Mouse (Mus musculus) right cerebral cortex, postnatal 14 days (tissue): Measurements from ENCODE around the gene Agk.

Source experiments
- DNase-seq: peaks from one replicate; pipeline ENCODE4 v3.0.0; 2022

Agk gene

GRCm38 (mm10) chr6:40324897-40325841 is at the start of gene Agk:
Agk (plus strand) TSS chr6:40325172.
- DNase-seq, result peak; percentile 67

- DNase-seq, result no peak
Observed at GRCm38 (mm10) chr6:40300707-40301106, 24.3 kb upstream of the Agk start.

- peak; percentile 78 for DNase-seq
Observed at GRCm38 (mm10) chr6:40303379-40303778, 21.6 kb upstream of the Agk start.

GRCm38 (mm10) chr6:40304972-40305371 is 20.0 kb upstream of the Agk start:
- DNase-seq, result no peak

- no peak for DNase-seq
Observed at GRCm38 (mm10) chr6:40326341-40326740, 1.4 kb downstream of the Agk start.

GRCm38 (mm10) chr6:40333497-40333896 is 8.5 kb downstream of the Agk start:
- DNase-seq, result no peak

- DNase-seq, result no peak
Observed at GRCm38 (mm10) chr6:40336735-40337731, 12.1 kb downstream of the Agk start.

GRCm38 (mm10) chr6:40346959-40347771 is 22.2 kb downstream of the Agk start:
- peak; percentile 13 for DNase-seq

- DNase-seq, result no peak
Observed at GRCm38 (mm10) chr6:40347772-40348111, 22.8 kb downstream of the Agk start.

GRCm38 (mm10) chr6:40350041-40350440 is 25.1 kb downstream of the Agk start:
- DNase-seq, result no peak

GRCm38 (mm10) chr6:40350856-40351255 is 25.9 kb downstream of the Agk start:
- DNase-seq, result no peak

GRCm38 (mm10) chr6:40353360-40353759 is 28.4 kb downstream of the Agk start:
- no peak for DNase-seq

- no peak for DNase-seq
Observed at GRCm38 (mm10) chr6:40371031-40371430, 46.1 kb downstream of the Agk start.

- DNase-seq, result no peak
Observed at GRCm38 (mm10) chr6:40380181-40380580, 55.2 kb downstream of the Agk start.

- no peak for DNase-seq
Observed at GRCm38 (mm10) chr6:40381908-40382307, 56.9 kb downstream of the Agk start.

- no peak for DNase-seq
Observed at GRCm38 (mm10) chr6:40385682-40386081, 60.7 kb downstream of the Agk start.

- no peak for DNase-seq
Observed at GRCm38 (mm10) chr6:40388660-40389059, 63.7 kb downstream of the Agk start.

GRCm38 (mm10) chr6:40390975-40391374 is 66.0 kb downstream of the Agk start:
- DNase-seq, result no peak

GRCm38 (mm10) chr6:40393213-40393612 is 68.2 kb downstream of the Agk start:
- DNase-seq, result peak; percentile 83

GRCm38 (mm10) chr6:40402031-40402430 is 77.1 kb downstream of the Agk start:
- no peak for DNase-seq

- peak; percentile 28 for DNase-seq
Observed at GRCm38 (mm10) chr6:40403640-40404285, 78.8 kb downstream of the Agk start.

- DNase-seq, result no peak
Observed at GRCm38 (mm10) chr6:40411085-40411484, 86.1 kb downstream of the Agk start.
